Mouse (Mus musculus) adrenal gland, adult (tissue): ENCODE results near the gene Gm20388.

ENCODE experiments used
- DNase-seq, 2 experiments: peaks; one replicate each; pipeline ENCODE4 v3.0.0; 2022 to 2023; ENCODE audit warnings: low spot score in 1 of 2; ENCODE audit not compliant: inconsistent age in 2 of 2

The Gm20388 gene

DNA sequence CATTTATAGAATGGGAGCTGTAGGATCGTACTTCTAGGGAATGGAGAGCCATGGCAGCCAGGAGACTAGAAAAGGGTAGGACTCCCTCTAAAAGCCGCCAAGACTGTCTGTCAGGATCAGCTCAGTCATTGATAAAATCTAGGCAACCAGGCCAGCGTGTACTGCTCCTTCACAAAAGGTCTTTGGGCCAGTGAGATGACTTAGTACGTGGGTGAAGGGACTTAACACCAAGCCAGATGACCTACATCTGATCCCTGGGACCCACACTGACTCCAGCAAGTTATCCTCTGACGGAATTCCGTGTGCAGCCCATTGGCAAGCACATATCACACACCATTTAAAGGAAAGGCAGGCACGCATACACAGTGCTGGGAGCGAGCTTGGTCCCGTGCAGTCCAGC is 96.5 kb downstream of the Gm20388 start:
- no peak for DNase-seq

DNA sequence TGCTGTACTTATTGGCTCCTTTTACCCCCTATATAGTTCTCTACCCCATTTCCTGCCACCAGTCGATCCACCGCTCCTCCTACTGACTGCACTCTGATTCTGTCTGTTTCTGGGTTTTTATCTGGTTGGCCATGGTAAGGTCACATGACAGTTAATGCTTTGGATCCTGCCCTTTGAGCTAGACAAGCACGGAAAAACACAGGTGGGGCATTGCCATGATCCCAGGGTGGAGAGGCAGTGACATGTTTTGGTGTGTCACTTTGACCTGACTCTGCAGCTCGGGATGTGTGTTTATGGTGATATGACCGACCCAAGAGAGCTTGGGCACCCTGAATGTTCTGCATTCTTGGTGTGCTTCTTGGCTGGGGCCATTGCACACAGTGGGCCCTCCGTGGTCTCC is 98.6 kb downstream of the Gm20388 start:
- no peak for DNase-seq

DNA sequence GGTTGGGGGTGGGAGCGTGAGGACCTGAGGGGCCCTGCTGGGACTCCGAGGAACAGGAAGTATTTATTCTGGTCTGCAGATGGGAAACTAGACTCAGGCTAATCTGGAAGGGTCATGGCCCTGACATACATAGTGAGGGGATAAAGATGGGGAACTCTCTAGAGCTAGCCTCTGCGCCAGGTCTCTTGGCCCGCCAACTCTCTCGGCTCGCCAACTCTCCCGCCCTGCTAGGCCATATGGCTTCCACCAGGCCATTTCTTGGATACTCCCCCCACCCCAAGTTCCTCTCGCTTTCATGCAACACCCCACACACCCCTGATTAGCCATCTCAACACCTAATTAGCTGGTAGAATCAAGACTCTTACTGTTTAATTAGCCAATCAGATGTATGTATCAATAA is 101.8 kb downstream of the Gm20388 start:
- DNase-seq: no peak

DNA sequence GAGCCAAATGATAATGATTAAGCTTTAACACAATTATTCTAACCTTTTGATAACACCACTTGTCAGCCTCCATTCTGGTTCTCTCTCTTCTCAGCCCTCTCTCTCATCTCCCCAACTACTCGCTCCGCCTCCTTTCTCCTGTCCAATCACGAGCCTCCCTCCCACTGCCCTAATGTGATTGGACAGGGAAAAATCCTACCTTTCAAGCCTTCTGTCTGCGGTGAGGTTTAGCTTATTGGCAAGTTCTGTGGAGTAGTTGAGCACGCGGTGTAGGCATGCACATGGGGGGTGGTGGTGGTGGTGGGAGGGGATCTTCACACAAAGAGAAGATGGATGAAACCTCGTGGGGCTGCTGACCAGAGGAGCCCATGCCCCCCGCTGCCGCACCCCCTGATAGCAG is 102.3 kb downstream of the Gm20388 start:
- no peak for DNase-seq

DNA sequence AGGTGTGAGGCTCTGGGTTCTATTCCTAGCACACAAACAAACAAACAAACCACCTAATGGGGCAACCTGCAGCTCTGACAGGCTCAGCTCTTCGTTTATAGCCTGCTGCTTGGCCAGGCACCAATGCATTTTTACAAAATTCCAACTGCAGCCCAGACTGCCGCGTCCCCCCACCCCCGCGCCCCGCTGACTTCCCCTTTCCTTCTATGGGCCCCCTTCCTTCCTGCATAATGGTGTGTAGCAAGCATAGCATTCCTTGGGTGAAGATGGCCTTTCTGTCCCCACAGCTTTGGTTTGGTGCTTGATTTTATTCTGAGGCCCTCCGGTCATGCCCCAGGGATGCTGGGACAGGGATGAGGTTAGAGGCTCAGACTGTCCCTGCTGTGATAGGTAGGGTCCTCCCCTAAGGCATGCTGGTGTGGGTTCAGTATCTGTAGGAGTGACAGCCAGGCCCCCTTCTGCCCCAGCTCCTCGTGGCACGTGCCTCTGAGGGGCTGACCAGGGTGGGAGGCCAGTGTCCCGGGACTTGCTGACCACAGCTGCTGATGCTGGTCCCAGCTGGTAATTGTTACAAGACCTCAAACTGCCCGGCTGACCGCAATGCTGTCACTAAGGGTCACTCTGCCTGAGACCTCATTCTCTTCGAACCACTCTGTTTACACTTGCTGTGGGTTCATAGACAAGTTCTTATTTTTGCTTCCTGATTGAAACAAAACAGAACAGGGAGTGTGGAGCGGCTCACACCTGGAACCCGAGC is 103.8 kb downstream of the Gm20388 start:
- DNase-seq: no peak

DNA sequence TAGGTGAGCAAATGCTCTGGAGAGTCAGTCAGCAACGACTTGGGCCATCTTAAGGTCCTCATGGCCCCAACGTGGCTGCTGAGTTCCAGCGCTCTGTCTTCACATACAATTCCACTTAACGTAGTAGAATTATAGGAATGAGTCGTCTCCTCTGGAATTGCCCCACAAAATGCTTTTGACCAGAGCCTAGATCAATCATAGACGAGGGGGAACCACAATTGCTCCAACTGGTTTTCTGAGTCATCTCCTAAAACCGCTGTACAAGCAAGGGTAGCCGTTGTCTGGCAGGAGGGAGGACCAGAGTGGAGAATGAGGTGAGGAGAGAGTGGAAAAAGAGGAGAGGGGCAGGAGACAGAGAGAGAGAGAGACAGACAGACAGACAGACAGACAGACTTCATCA is 105.3 kb downstream of the Gm20388 start:
- DNase-seq: no peak

DNA sequence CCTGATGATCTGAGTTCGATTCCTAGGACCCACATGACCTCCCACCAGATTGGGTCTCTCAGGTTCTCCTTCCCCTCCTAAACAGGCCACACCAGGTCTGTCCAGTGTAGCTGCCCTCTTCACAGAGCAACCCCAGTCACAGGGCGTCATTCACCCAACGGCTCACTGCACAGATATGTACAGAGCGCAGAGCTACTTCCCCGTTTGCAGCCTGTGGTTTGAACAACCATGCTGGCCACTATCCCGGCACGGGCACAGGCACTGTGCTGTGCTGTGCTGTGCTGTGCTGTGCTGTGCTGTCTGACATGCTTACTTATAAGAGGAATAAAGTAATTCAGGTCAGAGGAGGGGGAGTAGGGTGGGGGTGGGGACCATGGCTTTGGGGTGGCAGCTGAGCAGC is 105.8 kb downstream of the Gm20388 start:
- no peak for DNase-seq

DNA sequence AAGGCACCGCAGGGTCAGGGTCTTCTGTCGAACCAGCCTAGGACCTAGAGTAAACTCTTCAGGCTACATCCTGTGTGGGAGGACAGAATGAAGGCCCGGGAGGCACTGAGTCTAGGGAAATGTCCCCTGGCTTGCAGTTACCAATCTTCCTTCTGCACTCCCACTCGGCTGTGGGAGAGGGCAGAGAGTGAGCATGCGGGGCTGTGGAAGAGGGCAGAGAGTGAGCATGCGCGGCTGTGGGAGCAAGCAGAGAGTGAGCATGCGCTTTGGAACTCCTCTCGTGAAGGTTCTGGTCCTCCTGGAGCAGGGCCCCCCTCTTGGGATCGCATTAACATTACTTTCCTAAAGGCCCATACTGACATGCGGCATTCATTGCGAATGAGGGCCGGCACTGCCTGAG is 106.7 kb downstream of the Gm20388 start:
- no peak for DNase-seq

DNA sequence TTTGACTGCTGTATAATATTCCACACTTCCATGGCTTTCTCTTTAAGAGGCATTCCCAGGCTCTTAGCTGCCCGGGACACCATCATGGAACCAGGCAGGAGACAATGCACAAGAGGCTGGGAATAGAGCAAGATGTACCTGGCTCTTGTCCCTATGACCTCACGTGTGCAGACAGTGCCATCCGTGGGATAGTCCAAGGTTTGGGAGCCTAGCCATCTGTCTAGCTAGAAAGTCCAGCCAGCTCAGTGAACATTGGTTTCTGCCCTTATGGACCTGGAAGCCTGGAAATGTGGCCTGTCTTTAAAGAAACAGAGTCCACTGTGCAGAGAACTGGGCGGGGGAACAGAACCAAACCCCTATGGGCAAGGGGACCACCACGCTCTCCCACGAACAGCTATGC is 107.1 kb downstream of the Gm20388 start:
- DNase-seq: no peak

DNA sequence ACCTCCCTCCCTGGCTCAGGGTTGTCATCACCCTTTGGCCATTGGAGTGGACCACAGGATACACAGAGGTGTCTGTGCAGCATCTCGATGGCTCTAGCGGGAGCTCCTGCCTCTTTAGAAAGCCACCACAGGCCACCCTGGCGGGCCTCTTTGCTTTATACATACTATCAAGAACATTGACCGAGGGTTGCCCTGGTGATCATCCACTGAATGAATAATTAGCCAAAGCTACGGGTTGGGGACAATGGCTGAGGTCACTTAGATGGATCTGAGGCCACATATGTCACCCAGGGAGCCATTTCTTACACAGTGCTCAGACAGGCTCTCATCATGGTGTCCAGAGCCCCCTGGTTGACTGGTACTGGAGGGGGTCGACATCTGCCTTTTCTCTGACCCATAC is 107.7 kb downstream of the Gm20388 start:
- no peak for DNase-seq

DNA sequence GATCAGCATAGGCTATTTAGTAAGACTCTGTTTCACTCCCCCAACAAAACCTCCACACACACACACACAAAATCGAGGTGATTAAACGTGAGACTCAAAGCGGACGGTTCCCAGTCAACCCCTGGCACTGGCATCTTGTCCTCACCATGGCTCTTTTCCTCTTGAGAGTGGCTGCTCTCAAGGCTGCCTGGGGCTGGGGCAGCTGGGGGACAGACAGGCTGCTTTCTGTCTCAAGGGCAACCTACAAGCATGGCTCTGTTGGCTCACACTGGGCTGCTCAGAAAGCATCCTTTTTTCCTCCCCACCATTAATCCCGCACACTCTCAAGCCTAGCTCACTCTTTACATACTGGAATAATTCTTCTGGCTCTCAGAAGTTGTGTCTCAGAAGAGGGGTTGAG is 108.7 kb downstream of the Gm20388 start:
- DNase-seq: no peak

DNA sequence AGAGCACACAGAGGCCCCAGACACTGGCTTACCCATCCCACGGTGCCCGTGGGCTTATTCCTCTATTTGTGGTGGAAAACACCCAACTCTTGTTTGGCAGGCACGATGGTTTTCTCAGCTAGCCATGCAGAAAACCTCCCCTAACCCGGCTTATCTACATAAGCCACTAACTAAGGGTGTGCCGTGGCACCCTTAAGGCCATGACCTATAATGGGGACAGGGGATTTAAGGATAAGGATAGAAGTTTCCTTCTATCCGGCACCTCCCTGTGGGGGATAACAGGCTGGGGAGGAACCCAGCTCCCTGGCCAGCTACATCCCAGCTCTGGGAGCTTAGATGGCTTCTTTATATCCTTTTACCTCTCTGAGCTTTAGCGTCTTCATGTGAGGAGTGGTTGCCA is 109.7 kb downstream of the Gm20388 start:
- no peak for DNase-seq

DNA sequence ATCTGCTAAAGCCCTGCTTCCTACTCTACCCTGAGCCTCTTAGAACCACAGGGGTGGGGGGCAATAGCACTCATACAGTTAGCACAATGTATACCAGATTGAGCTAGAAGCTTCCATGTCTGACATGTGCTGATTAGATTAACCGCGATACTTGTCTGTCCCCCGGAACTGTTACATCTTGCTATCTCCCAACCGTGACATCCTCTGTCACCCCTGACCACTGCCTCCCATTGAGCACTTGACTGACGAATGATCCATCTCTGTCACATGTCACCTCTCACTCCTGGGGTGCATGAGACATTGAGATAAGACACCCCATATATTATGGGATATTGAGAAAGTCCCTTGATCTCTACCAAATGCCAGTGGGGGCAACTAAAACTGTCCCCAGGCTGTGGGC is 115.6 kb downstream of the Gm20388 start:
- DNase-seq: no peak

DNA sequence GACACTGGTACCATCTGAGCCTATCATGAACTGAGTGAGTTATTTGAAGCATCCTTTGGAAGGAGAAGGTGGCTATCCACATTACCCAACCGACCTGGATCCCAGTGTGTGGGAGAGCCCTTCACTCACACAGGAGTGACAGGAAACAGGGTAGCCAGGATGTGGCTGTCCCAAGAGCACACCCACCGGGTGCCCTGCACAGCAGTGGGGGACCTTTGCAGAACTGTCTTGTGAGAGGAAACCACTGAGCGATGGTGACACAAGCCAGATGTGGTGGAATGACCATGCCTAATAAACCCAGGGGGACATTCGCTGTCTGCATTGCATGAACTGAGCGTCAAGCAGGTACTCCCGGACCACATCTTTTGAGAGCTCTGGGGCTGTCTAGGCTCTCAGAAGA is 116.3 kb downstream of the Gm20388 start:
- DNase-seq: no peak

DNA sequence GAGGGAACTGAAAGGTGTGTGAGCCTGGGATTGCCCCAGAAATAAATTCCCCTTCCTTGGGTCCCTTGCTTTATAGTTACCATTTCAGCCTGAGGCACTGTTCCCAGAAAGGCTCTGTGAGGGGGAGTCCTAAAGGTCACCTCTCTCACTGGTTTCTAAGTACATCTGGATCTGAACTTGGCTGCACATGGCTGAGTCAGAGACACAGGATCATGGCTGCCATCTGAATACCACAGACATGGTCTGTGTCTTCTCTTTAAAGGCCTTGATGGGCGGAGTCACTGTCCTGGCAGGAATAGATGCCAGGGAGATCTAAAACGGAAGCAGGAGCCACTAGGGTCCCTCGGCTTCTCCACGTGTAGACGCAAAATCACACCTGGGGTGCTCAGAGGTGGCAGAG is 119.8 kb downstream of the Gm20388 start:
- DNase-seq: peak; percentile 57 to 77

DNA sequence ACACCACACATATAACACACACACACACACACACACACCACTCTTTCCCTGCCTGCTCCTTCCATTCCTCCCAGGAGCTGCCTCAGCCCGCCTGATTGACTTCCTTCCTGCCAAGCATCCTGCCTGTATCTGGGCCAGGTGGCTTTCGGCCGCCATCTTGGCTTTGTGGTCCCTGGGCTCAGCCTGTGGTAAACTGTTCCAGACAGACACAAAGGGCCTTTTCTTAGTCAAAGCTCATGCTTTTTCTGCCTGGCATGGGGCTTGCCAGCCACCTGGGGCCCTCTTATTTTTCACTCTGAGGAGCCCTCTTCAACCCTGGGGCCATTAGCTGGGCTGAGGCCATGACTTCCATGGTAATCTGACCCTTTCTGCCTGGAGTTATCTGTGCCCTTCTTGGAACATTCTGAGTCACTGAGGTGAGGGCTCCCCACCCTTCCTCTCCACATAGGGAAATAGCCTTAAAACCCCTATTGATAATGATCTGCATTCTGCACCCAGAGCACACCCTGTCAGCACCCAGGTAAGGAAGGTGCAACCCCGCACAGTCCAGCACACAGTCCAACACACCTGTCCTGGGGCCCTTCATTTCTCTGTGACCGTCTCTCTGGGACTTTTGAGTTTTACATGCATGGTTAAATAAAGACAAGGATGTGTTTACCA is 122.0 kb downstream of the Gm20388 start:
- no peak for DNase-seq

DNA sequence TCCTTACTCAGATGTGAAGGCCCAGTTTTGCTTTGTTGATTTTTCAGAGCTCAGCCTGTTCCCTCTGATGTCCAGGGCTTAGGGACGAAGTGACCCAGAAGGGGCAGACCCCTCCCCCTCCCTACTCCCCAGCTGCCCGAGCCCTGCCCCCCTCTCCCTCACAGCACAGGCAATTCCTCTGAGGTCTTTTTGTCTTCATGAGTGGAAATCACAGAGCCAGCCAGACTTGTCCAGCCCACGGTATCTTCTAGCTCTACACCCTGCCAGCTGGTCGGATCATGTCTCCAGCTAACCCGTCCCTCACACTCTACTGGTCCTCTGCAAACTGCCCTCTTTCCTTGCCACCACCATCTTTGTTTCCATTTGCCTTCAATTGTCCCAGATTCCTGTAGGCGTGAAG is 123.8 kb downstream of the Gm20388 start:
- peak in 1 of 2 experiments; percentile 68 for DNase-seq

DNA sequence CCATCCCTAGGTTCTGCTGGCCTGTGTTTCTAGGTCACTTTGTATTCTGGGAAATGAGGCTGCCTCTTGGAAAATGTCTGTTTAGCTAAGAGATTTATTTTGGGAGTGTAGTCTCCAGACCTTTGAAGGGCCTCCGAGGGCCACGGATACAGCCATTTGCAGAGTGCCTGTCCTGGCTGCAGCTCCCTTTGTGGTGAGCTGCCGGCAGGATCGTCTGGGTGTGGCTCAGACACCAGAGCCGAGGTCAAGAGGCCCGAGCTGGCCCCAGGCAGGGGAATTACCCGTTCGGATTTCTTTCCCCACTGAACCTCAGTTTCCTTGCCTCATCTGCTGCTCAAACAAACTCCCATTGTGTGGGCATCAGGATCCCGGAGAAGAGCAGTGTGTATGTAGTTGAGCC is 125.5 kb downstream of the Gm20388 start:
- peak; percentile 42 to 85 for DNase-seq

DNA sequence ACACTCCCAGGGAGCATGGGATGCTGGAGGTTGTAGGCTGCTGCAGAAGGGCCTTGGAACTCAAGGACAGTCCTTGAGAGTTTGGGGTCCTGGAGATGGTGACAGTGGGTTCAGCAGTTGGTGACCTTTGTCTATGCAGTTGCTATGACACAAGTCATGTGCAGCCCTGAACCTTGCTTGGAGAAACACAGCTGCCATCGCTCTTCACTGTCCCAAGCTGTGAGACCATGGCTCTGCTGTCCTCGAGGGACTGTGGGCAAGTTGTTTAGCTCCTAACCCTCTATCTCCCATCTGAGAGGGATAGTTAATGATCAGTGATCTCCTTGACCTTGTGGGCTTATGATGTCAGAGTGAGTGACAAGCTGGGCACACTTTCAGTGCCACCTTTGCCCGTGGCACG is 125.9 kb downstream of the Gm20388 start:
- no peak for DNase-seq

DNA sequence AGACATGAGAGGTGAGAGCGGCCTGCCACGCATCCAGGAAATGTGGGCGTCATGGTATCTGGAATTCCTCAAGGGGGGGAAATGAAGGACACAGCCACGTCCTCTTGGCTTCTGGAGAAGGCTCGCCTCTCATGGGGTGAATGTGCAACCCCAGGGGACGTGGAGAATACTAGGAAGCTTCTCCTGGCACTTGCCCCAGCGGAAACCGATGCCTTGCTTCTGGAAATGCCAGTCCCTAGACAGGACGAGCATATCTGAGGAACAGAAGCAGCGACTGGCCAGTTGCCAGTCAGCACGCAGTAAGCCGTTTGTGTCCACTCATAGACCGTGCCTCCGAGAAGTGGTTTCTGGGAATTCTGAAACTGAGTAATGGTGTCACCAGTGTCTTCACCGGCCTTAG is 126.6 kb downstream of the Gm20388 start:
- peak; percentile 40 to 67 for DNase-seq

DNA sequence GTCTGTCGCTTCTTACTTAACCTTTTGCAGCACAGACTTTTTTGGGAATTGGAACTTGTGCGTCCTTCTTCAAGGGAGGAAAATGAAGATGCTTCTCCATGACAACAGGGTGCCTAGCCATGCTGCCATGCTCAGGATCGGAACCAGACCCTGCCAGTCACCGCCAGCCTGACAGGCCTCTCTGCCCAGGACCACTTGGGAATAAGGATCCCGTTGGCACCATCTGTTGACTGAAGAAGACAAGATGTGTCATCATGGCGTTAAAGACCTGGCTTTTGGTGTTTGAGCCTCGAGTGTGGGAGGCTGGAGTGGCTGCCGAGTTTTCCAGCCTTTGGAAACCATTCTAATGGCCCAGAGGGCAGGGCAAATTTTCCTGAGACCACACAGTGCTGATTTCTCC is 127.0 kb downstream of the Gm20388 start:
- no peak for DNase-seq

DNA sequence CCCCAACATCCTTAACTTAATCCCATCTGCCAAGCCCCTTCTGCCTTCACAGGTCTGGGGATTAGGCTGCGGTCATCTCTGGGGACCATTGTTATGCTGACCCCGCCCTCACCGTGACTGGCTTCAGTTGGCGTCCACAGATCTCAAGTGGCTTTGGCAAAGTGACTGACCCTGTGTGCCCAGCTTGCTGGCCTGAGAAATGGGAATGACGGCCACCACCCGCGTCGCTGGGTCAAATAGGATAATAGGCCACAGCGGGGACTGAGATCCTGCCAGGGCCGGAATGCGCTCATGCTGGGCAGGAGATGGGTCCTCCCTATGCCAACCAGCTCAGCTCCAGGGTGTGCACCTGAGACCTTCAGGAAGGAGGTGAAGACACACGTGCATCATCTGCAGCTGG is 128.1 kb downstream of the Gm20388 start:
- no peak for DNase-seq
